Mouse (Mus musculus) ES-Bruce4 (cell line): Measurements from ENCODE around the gene Cox15.

Experiments used
- CTCF ChIP-seq: IDR thresholded peaks from one replicate; pipeline ENCODE4 v1.8.1; 2011; ENCODE audit warnings: low read depth, low read length
- EP300 ChIP-seq: IDR thresholded peaks from 2 replicates; pipeline ENCODE4 v1.6.1; 2011; ENCODE audit warnings: low read depth, low read length; ENCODE audit not compliant: insufficient read depth
- POLR2A ChIP-seq: IDR thresholded peaks from one replicate; pipeline ENCODE4 v1.8.1; 2011; ENCODE audit warnings: low read length; ENCODE audit not compliant: insufficient read depth

- TF ChIP-seq POLR2A (no peak), CTCF (no peak), EP300 (no peak)
These were observed 29.3 kb downstream of the Cox15 start for GRCm38 (mm10) chr19:43723501-43723900.
